In the genomic region with DNA sequence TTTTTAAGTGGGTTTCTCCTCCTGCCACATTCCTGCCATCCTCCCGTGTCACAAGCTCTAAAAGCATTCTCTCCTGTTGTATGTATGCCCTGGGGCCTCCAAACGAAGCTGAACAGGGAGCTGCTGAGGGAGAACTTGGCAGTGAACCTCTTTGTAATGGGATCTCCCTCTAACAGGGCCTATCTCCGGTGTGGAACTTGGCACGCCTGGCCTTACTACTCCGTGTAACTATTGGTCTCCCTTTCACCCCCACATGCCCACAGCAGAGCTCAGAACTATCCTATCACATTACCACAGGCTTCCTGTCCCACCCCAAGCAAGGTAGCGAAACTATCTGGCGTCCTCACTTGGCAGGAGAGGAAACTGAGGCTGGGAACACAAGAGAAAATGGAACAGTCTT, we compare ENCODE assay signal across 10 mouse cellular contexts. TPM values are rescaled to one million over a fixed set of nuclear protein-coding genes. Genes with fewer than 3 reads are reported as not detected.
DNase-seq lines count a peak whose midpoint lies in the region; ATAC-seq and TF ChIP-seq lines count a peak whose summit lies in the region.
"Had no signal": no experiment of that assay in that cellular context is flagged by ENCODE, and none has a peak within 500 bp of the region (broad histone marks: within the 10 kb centered on the region; RNA-seq: fewer than 3 reads in every experiment).

No protein-coding gene starts in this region.

- 47% methylated on average over 7 of the region's 7 CpGs for WGBS in lung, embryonic 16.5 days
- WGBS in kidney, embryonic 16.5 days, result 24% methylated on average over 7 of the region's 7 CpGs
- 50% methylated on average over 7 of the region's 7 CpGs for WGBS in stomach, postnatal 0 days

- H3K9me3 ChIP-seq in lung, embryonic 16.5 days (ENCODE audit: control insufficient read depth, low read length), result no peaks in the 10 kb centered on the region
- no peaks in the 10 kb centered on the region for H3K9me3 ChIP-seq in kidney, embryonic 16.5 days (ENCODE audit: low read length)
- no peaks in the 10 kb centered on the region for H3K9me3 ChIP-seq in stomach, postnatal 0 days (ENCODE audit: control insufficient read depth, low read length)
- H3K9me3 ChIP-seq: neural tube, embryonic 12.5 days had no signal

- TF ChIP-seq EP300 in stomach, postnatal 0 days (optimal IDR thresholded peaks at IDR 0.05), result no peak

- no peak overlapping the region for H3K9ac ChIP-seq in lung, embryonic 16.5 days (ENCODE audit: low read length)
- no peak overlapping the region for H3K9ac ChIP-seq in kidney, embryonic 16.5 days (replicated peaks; ENCODE audit: low read length)
- H3K9ac ChIP-seq in stomach, postnatal 0 days (ENCODE audit: low read length), result no peak overlapping the region
- H3K9ac ChIP-seq: neural tube, embryonic 12.5 days had no signal

- no peak overlapping the region for H3K4me3 ChIP-seq in lung, embryonic 16.5 days (ENCODE audit: low read length)
- H3K4me3 ChIP-seq in kidney, embryonic 16.5 days (ENCODE audit: low read length), result no peak overlapping the region
- H3K4me3 ChIP-seq in stomach, postnatal 0 days (ENCODE audit: low read depth, low read length), result no peak overlapping the region
- H3K4me3 ChIP-seq: neural tube, embryonic 12.5 days had no signal

- H3K27ac ChIP-seq in lung, embryonic 16.5 days (ENCODE audit: low read length), result no peak overlapping the region
- peak overlapping the region; percentile 69 for H3K27ac ChIP-seq in kidney, embryonic 16.5 days (ENCODE audit: low read length)
- H3K27ac ChIP-seq in stomach, postnatal 0 days (replicated peaks), result 0 out of 2 replicates have a peak overlapping the region, but pooled peaks have one; percentile 30
- H3K27ac ChIP-seq: neural tube, embryonic 12.5 days had no signal

- H3K36me3 ChIP-seq in lung, embryonic 16.5 days (ENCODE audit: control insufficient read depth, insufficient read depth, low read length), result no peaks in the 10 kb centered on the region
- H3K36me3 ChIP-seq in kidney, embryonic 16.5 days (ENCODE audit: insufficient read depth, low read length), result no peaks in the 10 kb centered on the region
- no peaks in the 10 kb centered on the region for H3K36me3 ChIP-seq in stomach, postnatal 0 days (ENCODE audit: control insufficient read depth, insufficient read depth, low read length)
- H3K36me3 ChIP-seq: neural tube, embryonic 12.5 days had no signal

- no peak for ATAC-seq in cerebellum, adult (ENCODE audit: insufficient number of reproducible peaks, low FRiP score, low TSS enrichment)
- peak; percentile 15; the same call in 1 of the 2 replicates for ATAC-seq in lung, embryonic 16.5 days (ENCODE audit: low read depth)
- peak; percentile 62; the same call in 1 of the 2 replicates for ATAC-seq in kidney, embryonic 16.5 days (ENCODE audit: low FRiP score, low TSS enrichment)
- ATAC-seq in stomach, postnatal 0 days (ENCODE audit: low FRiP score, low TSS enrichment), result no peak

- peak; percentile 61 for DNase-seq in cerebellum, adult 11-12 months
- no peak for DNase-seq in lung, postnatal 36 days
- DNase-seq in stomach, postnatal 0 days (ENCODE audit: low spot score), result peak; percentile 18
- DNase-seq in adrenal gland, adult 8-10 months, result no peak
- DNase-seq in frontal cortex, postnatal 14 days (ENCODE audit: low spot score in 2 of 2), result no peak
- DNase-seq: thymus, adult 2 months had no signal

- H3K27me3 ChIP-seq in lung, embryonic 16.5 days (ENCODE audit: control insufficient read depth, insufficient read depth, low read depth, low read length), result no peaks in the 10 kb centered on the region
- H3K27me3 ChIP-seq in kidney, embryonic 16.5 days (ENCODE audit: insufficient read depth, low read length), result no peaks in the 10 kb centered on the region
- no peaks in the 10 kb centered on the region for H3K27me3 ChIP-seq in stomach, postnatal 0 days (ENCODE audit: control insufficient read depth, insufficient read depth, low read length)
- H3K27me3 ChIP-seq: neural tube, embryonic 12.5 days had no signal

- TF ChIP-seq CTCF in stomach, postnatal 0 days (IDR thresholded peaks at IDR 0.05; ENCODE audit: low read depth), result no peak

- peaks cover 9% of the 10 kb centered on the region; the same call in 1 of the 2 replicates for H3K4me1 ChIP-seq in lung, embryonic 16.5 days (replicated peaks; ENCODE audit: control insufficient read depth, insufficient read depth, low read length)
- peaks cover 16% of the 10 kb centered on the region for H3K4me1 ChIP-seq in kidney, embryonic 16.5 days (ENCODE audit: insufficient read depth, low read length)
- H3K4me1 ChIP-seq in stomach, postnatal 0 days (replicated peaks; ENCODE audit: control insufficient read depth, insufficient read depth), result no peaks in the 10 kb centered on the region

- H3K4me2 ChIP-seq in lung, embryonic 16.5 days (ENCODE audit: low read depth, low read length), result no peak overlapping the region
- H3K4me2 ChIP-seq in kidney, embryonic 16.5 days (replicated peaks; ENCODE audit: low read depth, low read length), result no peak overlapping the region
- no peak overlapping the region for H3K4me2 ChIP-seq in stomach, postnatal 0 days (replicated peaks; ENCODE audit: low read depth)
- H3K4me2 ChIP-seq: neural tube, embryonic 12.5 days had no signal

RNA-seq across cellular contexts. Expression of a gene that starts 14.4 kb away (rescaled TPM):
- polyA plus RNA-seq in lung, embryonic 16.5 days (2015; fragmentation: Nextera tagmentation; extraction: Ambion mirVana), result 2.7 and 3.1 TPM in 2 replicates
- polyA plus RNA-seq in kidney, embryonic 16.5 days (2015; fragmentation: Nextera tagmentation; extraction: Ambion mirVana), result 7.0 and 7.4 TPM in 2 replicates
- polyA plus RNA-seq in stomach, postnatal 0 days (2015; fragmentation: Nextera tagmentation; extraction: Ambion mirVana), result 2.1 and 2.2 TPM in 2 replicates
- 10 to 100 TPM; 13.5 to 33.1 (median 23.3) TPM for total RNA-seq in adrenal gland, adult 8-10 months (2022)

Comparison
In these comparisons a context has a peak if more than half of its experiments do, and no peak if none do; other contexts are left out.
1. DNase-seq: peak in cerebellum, adult 11-12 months (single experiment) and stomach, postnatal 0 days (single experiment); none in lung, postnatal 36 days (single experiment), adrenal gland, adult 8-10 months (single experiment) and frontal cortex, postnatal 14 days (0 of 2).
2. ATAC-seq: peak in lung, embryonic 16.5 days (single experiment) and kidney, embryonic 16.5 days (single experiment); none in cerebellum, adult (single experiment) and stomach, postnatal 0 days (single experiment).